10 mouse cellular contexts compared by ENCODE assay signal in genomic region chr9:62560006-62560405, GRCm38 (mm10). TPM values are rescaled to one million over a fixed set of nuclear protein-coding genes. Genes with fewer than 3 reads are reported as not detected.
DNase-seq lines count a peak whose midpoint lies in the region; ATAC-seq and TF ChIP-seq lines count a peak whose summit lies in the region.
"Had no signal": no experiment of that assay in that cellular context is flagged by ENCODE, and none has a peak within 500 bp of the region (broad histone marks: within the 10 kb centered on the region; RNA-seq: fewer than 3 reads in every experiment).

No protein-coding gene starts in this region.

- H3K4me1 ChIP-seq in midbrain, postnatal 0 days (ENCODE audit: insufficient read depth, low read length), result peaks cover 3% of the 10 kb centered on the region; the same call in 1 of the 2 replicates
- H3K4me1 ChIP-seq in midbrain, embryonic 13.5 days (replicated peaks), result peaks cover 4% of the 10 kb centered on the region
- H3K4me1 ChIP-seq: liver, embryonic 13.5 days had no signal

- DNase-seq in midbrain, postnatal 0 days (ENCODE audit: low spot score), result peak; percentile 36
- DNase-seq in cerebellum, postnatal 36 days, result peak; percentile 77 to 80
- DNase-seq in heart, postnatal 10 days, result peak; percentile 86 to 90
- DNase-seq in lung, adult 18-20 months, result peak; percentile 64 to 73
- DNase-seq in testis, postnatal 14 days (ENCODE audit: low spot score), result peak; percentile 63
- DNase-seq in thymus, adult 18-20 months, result no peak
- no peak for DNase-seq in thymus, postnatal 25 days
- DNase-seq: liver, embryonic 13.5 days had no signal

- TF ChIP-seq CTCF in midbrain, postnatal 0 days (IDR thresholded peaks at IDR 0.05), result no peak

- no peak overlapping the region for H3K4me2 ChIP-seq in midbrain, postnatal 0 days (ENCODE audit: low read depth, low read length, poor library complexity, severe bottlenecking)
- no peak overlapping the region for H3K4me2 ChIP-seq in midbrain, embryonic 13.5 days (replicated peaks)
- H3K4me2 ChIP-seq: liver, embryonic 13.5 days had no signal

- no peak for ATAC-seq in midbrain, postnatal 0 days (ENCODE audit: low FRiP score)
- no peak for ATAC-seq in midbrain, embryonic 13.5 days

- H3K9ac ChIP-seq in midbrain, postnatal 0 days (replicated peaks; ENCODE audit: low read length, poor library complexity, severe bottlenecking), result no peak overlapping the region
- no peak overlapping the region for H3K9ac ChIP-seq in midbrain, embryonic 13.5 days (replicated peaks)
- H3K9ac ChIP-seq: liver, embryonic 13.5 days had no signal

- 65% methylated on average over 5 of the region's 5 CpGs for WGBS in midbrain, postnatal 0 days
- WGBS in midbrain, embryonic 13.5 days, result 70% methylated on average over 5 of the region's 5 CpGs

- H3K27me3 ChIP-seq in midbrain, postnatal 0 days (ENCODE audit: insufficient read depth, low read length), result no peaks in the 10 kb centered on the region
- no peaks in the 10 kb centered on the region for H3K27me3 ChIP-seq in midbrain, embryonic 13.5 days
- H3K27me3 ChIP-seq: liver, embryonic 13.5 days had no signal

- no peak overlapping the region for H3K27ac ChIP-seq in midbrain, postnatal 0 days (ENCODE audit: low read depth, low read length)
- H3K27ac ChIP-seq in midbrain, embryonic 13.5 days, result no peak overlapping the region
- H3K27ac ChIP-seq: liver, embryonic 13.5 days had no signal

- H3K9me3 ChIP-seq in midbrain, postnatal 0 days (ENCODE audit: low read length), result no peaks in the 10 kb centered on the region
- H3K9me3 ChIP-seq in midbrain, embryonic 13.5 days, result no peaks in the 10 kb centered on the region
- H3K9me3 ChIP-seq: G1E; liver, embryonic 13.5 days had no signal

- H3K4me3 ChIP-seq in midbrain, postnatal 0 days (ENCODE audit: low read depth, low read length), result no peak overlapping the region
- H3K4me3 ChIP-seq in midbrain, embryonic 13.5 days (replicated peaks), result no peak overlapping the region
- H3K4me3 ChIP-seq: liver, embryonic 13.5 days had no signal

- no peaks in the 10 kb centered on the region for H3K36me3 ChIP-seq in midbrain, postnatal 0 days (ENCODE audit: insufficient read depth, low read length)
- H3K36me3 ChIP-seq in midbrain, embryonic 13.5 days, result no peaks in the 10 kb centered on the region
- H3K36me3 ChIP-seq: G1E; liver, embryonic 13.5 days had no signal

- intact Hi-C loops in heart, postnatal 10 days (cut with DNase I), result no loop called here

RNA-seq across cellular contexts. Expression of gene Coro2b, which starts 23.2 kb away (rescaled TPM):
- total RNA-seq in midbrain, postnatal 0 days (2014; rRNA removed), result 36.2 and 45.8 TPM in 2 replicates
- 21.4 and 22.8 TPM in 2 replicates for polyA plus RNA-seq in midbrain, postnatal 0 days (2015; fragmentation: Nextera tagmentation; extraction: Ambion mirVana)
- 28.4 and 34.7 TPM in 2 replicates for polyA plus RNA-seq in midbrain, embryonic 13.5 days (2015; fragmentation: Nextera tagmentation; extraction: Ambion mirVana)
- total RNA-seq in heart, postnatal 10 days (2021), result 10 to 100 TPM; 17.9 to 20.3 TPM
- polyA plus RNA-seq: G1E had no signal

Comparison
In these comparisons a context has a peak if more than half of its experiments do, and no peak if none do; other contexts are left out.
1. DNase-seq: peak in midbrain, postnatal 0 days (single experiment), cerebellum, postnatal 36 days (2 of 2), heart, postnatal 10 days (2 of 2), lung, adult 18-20 months (2 of 2) and testis, postnatal 14 days (single experiment); none in thymus, adult 18-20 months (0 of 2) and thymus, postnatal 25 days (single experiment).